Mouse (Mus musculus) thymus, adult 2 months (tissue): Measurements from ENCODE around the gene Zscan2.

Source experiments
- CTCF ChIP-seq: fragments of 200-500 bp; IDR thresholded peaks from 2 replicates; pipeline ENCODE4 v1.5.1; 2012; ENCODE audit warnings: mild to moderate bottlenecking, control low read depth, low read length, moderate library complexity, borderline replicate concordance; ENCODE audit not compliant: control insufficient read depth, poor library complexity, insufficient read depth; ENCODE audit errors: extremely low read depth
- POLR2A ChIP-seq: fragments of 200-500 bp; IDR thresholded peaks from 2 replicates; pipeline ENCODE4 v1.6.1; 2012; ENCODE audit warnings: mild to moderate bottlenecking, low read length, control low read depth, moderate library complexity; ENCODE audit not compliant: control insufficient read depth, poor library complexity, insufficient read depth; ENCODE audit errors: extremely low read depth

GRCm38 (mm10) chr7:80823267-80823666, 37.5 kb upstream of the Zscan2 start:
- no peak for TF ChIP-seq CTCF
- no peak for TF ChIP-seq POLR2A
